Mouse (Mus musculus): ENCODE measurements around the gene Notch3.

The Notch3 gene

DNA sequence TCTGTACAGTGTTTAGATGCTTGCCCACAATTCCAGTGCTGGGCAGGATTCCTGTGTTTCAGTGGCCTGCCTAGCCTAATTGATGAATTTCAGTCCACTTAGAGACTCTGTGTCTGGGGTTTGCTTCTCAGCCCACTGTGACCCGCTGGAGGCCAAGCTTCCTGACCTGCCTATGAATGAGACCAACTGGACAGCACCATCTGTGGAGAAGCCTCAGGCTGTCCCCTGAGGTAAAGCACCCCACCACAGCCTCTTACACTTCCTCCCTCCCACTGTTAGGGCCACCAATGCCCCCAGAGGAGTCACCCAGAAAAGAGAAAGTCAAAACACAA lies 75.7 kb downstream of the Notch3 start:
- DNase-seq: no peak

DNA sequence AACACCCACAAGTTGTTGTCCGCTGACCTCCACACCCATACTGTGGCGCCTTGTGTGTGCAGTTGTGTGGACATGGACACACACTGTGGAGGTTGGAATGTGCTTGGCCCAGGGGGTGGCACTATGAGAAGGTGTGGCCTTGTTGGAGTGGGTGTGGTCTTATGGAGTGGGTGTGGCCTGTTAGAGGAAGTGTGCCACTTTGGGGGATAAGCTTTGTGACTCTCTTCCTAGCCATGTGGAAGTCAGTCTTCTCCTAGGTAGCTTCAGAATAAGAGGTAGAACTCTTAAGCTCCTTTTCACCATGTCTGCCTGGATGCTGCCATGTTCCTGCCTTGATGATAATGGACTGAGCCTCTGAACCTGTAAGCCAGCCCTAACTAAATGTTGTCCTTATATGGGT lies 79.6 kb downstream of the Notch3 start:
- DNase-seq: no peak

- DNase-seq: no peak
These were observed 83.3 kb downstream of the Notch3 start for GRCm38 (mm10) chr17:32083351-32083750.

DNA sequence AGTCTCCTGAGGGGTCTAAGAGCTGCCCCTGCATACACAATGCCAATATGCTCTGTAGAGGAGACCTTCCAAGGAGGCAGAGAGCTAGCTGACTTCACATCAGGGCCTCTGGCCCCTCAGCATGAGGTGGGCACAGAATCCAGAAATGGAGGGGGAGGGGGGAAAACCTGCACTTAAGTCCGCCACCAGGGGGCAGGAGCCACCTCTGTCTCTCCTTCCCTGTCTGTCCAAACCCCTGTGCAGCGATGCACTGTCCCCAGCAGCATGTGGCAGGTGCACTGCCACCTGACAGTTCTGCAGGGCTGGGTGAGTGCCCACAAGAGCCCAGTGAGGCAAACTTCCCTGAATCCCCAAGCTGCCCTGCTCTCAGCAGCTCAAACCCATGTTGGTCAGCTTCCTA lies 91.5 kb downstream of the Notch3 start:
- DNase-seq: peak; percentile 49

- DNase-seq: no peak
These were observed 92.0 kb downstream of the Notch3 start for GRCm38 (mm10) chr17:32074658-32075057.

GRCm38 (mm10) chr17:32073359-32073758 lies 93.3 kb downstream of the Notch3 start:
- DNase-seq: peak; percentile 94

Measured in lung, postnatal 14 days (tissue).